Mouse (Mus musculus): ENCODE data around the gene B4galt5. TPM values are rescaled to one million over a fixed set of nuclear protein-coding genes. Genes with fewer than 3 reads are reported as not detected.

Gene B4galt5
- total RNA-seq, 1 experiment from 2014 or later: 107 TPM

DNA sequence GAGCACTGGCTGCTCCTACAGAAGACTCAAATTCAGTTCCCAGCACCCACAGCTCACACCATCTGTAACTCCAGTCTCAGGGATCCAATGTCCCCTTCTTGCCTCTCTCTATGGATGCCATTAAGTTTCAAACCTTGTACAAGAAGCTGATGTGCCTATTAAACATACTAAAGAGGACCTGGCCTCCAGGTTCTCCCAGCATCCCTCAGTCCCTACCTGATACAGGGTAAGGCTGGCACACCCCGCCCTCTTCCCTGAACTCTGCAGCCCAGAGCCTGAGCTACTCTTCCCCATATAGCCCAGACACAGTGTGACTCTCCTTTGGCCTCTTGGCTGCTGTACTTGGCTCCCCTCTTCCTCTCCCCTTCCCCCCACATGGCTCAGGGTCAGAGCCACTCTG is 38.9 kb downstream of the B4galt5 start:
- no peak for ATAC-seq (replicated peaks; ENCODE audit: insufficient number of reproducible peaks, low FRiP score, low TSS enrichment, poor library complexity, severe bottlenecking)

DNA sequence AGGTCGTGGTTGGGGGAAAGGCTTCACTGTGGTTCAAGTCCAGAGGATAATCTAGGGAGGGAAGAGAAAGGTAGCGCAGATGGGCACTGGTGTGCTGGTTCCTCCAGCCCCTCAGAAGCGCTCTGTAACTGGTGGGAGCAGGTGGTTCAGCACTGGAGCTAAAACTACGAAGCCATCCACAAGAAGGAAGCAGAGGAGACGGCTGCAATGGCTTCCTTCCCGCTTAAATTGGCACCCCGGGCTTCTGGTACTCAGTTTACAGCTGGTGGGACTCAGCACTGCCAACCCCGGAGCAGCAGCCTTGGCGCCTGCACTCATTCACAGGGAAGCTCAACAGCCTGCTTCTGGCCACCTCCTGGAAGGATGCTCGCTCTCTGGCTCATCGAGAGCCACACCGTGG is 39.7 kb downstream of the B4galt5 start:
- no peak for ATAC-seq (replicated peaks; ENCODE audit: insufficient number of reproducible peaks, low FRiP score, low TSS enrichment, poor library complexity, severe bottlenecking)

DNA sequence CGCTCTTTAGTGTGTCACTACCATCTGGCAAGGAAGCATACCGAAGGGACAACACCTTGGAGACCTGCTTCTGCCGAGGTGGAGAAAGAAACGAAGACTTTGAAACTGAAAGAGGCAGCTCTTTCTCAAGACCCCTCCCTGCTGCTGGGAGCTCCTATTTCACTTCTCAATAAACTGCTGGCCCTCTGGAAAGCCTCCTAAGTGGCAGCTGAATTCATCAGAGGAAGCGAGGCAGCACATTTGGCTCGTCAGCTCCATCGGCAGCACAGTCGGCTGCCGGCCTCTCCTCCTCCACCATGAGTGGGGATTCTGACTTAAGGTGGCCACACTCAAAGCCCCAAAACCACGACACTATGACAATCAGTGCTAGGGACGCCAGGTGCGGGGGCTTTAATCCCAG is 41.3 kb downstream of the B4galt5 start:
- no peak for ATAC-seq (replicated peaks; ENCODE audit: insufficient number of reproducible peaks, low FRiP score, low TSS enrichment, poor library complexity, severe bottlenecking)

DNA sequence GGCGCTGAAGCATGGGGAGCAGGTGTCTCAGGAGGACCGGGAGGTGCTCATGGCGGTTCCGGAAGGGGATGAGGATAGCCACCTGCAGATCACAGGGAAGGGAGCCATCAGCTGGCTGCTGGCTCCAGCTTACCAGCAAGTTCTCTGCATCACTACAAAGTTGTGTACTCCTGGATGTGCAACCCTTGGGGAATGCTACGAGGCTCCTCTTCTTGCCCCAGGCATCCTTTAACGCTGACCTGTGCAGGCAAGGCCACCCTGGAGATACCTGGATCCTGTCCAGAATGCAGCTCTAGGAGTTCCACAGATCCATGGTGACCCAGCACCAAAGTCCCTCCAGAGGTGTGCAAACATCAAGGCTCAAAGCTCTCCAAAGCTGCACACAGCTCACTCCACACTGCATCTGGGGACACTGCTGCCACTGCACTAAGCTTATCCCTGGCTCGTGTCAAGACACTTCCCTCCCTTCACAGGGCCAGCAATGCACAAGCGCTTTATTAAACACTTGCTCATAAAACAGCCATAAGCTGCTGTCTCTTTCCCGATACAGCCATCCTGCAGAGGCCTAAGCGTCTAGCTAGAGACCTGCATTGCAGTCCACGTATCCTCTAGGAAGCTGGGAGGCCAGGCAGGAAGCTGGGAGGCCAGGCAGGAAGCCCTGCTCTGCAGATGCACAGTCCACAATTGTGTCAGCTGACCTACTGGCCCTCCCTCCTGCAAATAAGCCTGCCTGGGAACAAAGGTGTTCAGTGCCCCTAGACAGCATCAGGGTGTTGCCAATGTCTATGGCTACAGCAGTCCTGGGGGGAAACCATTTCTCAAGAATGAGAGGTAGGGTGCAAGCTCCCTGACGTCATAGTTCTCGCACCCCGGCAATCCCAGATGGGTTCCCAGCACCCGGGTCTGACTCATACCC is 42.1 kb downstream of the B4galt5 start:
- no peak for ATAC-seq (replicated peaks; ENCODE audit: insufficient number of reproducible peaks, low FRiP score, low TSS enrichment, poor library complexity, severe bottlenecking)

DNA sequence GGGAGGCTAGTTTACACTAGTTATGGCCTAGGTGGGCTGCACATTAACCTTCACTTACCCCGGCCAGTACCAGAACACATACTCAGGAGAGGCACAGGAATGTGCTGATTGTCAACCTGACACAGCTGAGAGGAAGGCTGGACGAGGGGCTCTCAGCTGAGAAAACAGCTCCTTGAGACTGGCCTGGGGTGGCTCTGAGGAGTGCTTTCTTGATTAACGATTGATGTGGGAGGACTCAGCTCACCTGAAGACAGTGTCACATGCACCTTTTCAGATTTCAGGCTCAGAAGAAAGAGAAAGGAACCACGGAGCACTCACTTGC is 42.7 kb downstream of the B4galt5 start:
- no peak for ATAC-seq (replicated peaks; ENCODE audit: insufficient number of reproducible peaks, low FRiP score, low TSS enrichment, poor library complexity, severe bottlenecking)

DNA sequence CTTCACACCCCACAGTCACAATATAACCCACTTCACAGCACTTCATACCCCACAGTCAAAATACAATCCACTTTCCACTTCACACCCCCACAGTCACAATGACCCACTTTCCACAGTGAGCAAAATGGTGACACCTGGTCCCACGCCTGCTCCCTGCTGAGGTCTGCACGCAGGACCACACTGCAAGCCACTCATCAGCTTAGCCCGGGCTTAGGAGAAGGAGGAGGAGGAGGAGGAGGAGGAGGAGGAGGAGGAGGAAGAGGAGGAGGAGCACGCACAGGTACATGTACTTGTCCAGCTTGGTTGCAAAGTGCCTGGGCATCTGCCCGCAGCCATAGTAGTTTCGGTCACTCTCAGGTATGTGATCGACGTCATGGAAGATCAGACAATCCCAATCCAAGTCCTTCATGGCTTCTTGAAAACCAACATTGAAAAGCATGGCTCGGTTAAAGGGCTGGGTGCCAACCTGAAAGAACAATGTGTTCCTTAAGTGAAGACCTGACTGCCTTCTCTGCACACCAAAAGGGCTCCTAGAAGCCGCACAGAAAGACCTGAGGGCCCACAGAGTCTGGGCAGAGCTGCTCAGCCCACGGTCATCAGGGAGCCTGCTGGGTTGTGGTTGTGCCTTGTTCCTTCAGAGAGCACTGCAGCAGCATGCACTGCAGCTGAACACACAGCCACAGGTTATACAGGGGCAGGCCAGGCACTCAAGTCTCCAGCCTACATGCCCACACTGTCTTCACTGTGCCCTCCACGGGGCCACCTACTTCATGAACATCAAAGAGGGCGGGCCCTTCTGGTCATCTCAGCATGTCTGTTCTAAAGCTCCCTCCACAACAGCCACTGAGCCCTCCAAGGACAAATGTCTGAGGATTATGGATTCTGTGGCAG is 43.4 kb downstream of the B4galt5 start:
- no peak for ATAC-seq (replicated peaks; ENCODE audit: insufficient number of reproducible peaks, low FRiP score, low TSS enrichment, poor library complexity, severe bottlenecking)

DNA sequence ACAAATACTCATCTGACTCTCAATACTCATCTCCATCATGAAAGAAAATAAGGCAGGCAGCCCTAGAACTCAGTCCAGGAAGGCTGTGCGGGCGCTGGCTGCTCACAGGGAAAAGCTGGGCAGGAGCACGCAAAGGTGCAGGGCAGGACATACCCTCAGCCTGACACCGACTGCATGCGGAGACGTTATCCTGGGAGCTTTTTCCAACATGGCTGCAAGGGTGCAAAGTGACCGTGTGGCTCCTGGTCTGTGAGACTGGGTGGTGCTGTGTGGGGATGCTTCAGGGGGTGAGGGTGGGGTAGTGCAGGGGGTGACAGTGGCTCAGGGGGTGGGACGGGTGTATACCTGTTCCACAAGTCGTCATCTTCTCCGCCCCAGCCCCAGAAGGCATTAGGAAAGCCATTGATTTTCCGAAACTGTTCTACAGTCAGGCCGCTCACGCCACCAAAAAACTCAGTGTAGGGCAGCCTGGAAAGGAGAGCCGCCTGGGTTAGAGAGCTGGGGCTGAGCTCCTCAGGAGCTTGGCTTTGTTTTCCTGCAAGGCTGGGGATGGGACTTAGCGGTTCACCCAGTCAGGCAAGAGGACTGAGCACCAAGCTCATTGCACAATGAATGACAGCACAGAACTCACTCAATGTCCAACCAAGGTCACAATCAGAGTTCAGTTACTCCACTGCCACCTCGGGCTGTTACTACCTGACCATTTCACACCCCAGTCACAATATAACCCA is 44.2 kb downstream of the B4galt5 start:
- no peak for ATAC-seq (replicated peaks; ENCODE audit: insufficient number of reproducible peaks, low FRiP score, low TSS enrichment, poor library complexity, severe bottlenecking)

DNA sequence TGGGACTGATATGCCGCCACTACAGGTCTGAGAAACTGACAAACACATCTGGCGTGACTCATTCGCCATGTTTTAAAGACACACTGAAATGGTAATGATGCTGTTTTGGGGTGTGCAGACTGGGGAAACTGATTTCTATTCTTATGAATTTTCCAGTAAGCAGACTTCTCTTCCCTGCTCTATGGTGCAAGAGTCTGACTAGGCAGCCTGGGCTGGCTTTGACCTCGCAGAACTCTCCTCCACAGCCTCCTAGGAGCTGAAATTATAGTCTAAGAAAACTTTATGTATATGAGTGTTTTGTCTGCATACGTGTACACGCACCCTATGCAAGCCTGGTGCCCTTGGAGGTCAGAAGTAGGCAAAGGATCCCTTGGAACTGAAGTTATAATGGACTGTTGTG is 45.2 kb downstream of the B4galt5 start:
- ATAC-seq (replicated peaks; ENCODE audit: insufficient number of reproducible peaks, low FRiP score, low TSS enrichment, poor library complexity, severe bottlenecking): no peak

DNA sequence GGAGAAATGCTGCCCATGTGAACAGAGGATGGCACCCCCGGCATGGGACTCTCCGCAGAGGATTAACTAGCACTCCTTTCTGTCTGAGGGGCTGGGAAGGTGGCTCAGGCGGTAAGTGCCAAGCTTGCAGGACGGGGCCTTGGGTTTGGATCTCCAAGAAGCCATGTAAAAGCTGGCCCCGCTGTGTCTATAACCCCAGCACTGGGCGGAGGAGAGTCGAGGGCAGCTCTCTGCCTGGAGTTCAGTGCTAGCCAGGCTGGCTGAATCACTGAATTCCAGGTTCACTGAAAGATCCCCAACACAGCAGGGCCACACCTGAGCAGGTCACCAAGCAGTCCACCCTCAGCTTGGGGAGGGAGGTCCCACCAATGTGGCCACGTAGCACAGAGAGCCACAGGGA is 45.8 kb downstream of the B4galt5 start:
- ATAC-seq (replicated peaks; ENCODE audit: insufficient number of reproducible peaks, low FRiP score, low TSS enrichment, poor library complexity, severe bottlenecking): no peak

DNA sequence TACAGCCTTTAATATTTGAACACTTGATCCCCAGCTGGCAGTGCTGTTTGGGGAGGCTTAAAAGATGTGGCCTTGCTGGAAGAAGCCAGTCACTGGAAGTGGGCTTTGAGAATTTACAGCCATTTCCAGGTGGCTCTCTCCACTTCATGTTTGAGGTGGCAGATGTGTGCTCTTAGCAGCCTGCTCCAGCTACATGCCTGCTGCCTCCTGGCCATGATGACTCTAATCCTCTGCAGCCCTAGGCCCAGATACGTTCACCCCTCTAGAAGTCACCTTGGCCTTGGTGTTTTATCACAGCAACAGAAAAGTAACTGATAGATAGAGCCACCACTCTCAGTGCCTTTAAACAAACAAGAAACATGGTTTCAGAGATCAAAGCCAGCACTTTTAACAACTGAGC is 46.3 kb downstream of the B4galt5 start:
- no peak for ATAC-seq (replicated peaks; ENCODE audit: insufficient number of reproducible peaks, low FRiP score, low TSS enrichment, poor library complexity, severe bottlenecking)

DNA sequence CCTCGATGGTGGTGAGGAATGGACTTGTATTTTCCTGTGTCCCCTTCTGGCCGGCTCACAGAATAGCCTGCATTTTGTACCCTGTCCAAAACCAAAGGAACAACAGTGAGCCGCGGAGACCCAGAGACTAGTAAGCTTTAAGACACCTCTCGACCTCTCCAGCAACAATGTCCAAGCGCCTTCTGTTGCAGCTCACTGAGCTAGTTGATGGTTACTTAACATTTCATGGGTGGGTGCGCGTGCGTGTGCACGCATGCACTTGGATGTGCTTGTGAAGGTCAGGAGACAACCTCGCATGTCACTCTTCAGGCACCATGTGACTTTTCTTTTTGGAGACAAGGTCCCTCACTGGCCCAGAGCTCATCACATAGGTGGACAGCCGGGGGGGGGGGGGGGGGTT is 47.0 kb downstream of the B4galt5 start:
- ATAC-seq (replicated peaks; ENCODE audit: insufficient number of reproducible peaks, low FRiP score, low TSS enrichment, poor library complexity, severe bottlenecking): no peak

DNA sequence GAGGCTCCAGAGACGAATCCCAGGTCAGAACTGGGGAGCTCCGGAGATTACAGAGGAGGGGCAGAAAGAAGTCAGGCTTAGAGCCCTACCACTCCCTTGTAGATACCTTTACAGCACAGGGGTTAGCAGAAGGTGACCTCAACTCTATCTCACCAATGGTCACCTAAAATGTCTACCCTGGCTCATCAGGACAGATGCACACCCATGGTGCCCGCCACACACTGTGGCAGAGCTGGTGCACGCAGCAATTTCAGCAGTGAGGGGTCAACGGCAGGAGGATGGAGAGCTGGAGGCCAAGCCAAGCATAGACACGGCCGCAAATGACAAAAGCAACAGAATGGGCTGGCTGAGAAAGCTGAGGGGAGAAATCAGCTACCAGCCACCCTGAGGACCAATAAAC is 47.4 kb downstream of the B4galt5 start:
- no peak for ATAC-seq (replicated peaks; ENCODE audit: insufficient number of reproducible peaks, low FRiP score, low TSS enrichment, poor library complexity, severe bottlenecking)

DNA sequence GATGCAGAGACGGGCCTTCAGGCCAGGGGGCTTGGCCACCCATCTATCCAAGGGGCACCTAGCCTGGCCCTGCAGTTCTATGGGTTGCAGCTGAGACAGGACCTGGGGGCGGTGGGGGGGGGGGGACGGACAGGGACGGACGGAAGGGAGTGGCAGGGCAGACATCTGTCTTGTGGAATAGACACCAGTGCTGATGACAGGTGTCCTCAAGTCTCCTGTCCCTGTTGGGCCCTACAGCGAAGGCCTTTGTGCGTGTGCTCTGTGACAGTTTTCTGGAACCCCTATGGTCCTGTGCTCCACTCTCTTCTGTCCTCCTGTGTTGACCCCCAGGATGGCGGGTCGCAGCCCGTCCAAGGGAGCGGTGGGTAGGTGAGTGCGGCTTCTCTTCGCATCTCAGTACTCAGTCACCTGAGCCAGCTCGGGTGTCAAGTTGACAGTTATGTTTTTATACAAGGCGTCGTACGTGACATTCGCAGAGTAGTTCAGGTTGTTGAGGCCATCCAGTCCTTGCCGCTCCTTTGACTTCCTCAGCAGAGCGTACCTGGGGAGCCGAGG is 48.0 kb downstream of the B4galt5 start:
- ATAC-seq (replicated peaks; ENCODE audit: insufficient number of reproducible peaks, low FRiP score, low TSS enrichment, poor library complexity, severe bottlenecking): no peak

DNA sequence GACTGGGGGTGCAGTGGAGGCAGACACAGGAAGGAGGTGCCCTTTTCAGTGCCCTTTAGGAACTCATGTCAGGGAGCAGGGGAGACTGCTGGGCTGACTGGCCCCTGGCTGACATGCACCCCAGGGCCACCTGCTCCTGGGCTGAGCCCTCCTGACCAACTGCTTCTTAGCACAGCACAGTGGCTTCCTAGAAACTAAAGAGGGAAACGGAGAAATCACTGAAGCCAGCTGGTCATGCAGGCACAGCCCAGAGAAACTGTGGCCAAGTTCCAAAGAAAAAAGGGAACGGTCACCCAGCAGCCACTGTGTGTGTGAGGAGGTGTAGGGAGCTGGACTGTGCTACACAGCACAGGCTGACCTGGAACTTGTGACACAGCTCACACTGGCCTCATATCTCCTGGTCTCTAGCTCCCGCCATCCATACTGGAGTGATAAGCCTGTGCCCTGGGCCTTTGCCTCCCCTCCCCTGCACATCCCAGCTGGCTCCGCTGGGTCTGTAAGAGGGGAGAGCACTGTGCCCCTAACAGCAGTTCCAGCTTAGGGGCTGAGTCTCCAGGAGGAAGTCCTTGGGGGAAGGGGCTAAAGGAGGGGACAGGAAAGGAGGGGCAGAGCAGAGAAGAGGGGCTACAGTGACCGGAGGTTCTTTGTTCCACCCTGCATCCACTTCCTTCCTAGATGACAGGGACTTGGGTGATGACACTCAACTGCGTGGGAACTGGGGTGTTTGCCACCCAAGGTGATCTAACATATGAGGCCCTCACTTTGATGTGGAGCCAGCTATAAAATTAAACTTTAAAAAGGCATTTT is 48.9 kb downstream of the B4galt5 start:
- ATAC-seq (replicated peaks; ENCODE audit: insufficient number of reproducible peaks, low FRiP score, low TSS enrichment, poor library complexity, severe bottlenecking): no peak

DNA sequence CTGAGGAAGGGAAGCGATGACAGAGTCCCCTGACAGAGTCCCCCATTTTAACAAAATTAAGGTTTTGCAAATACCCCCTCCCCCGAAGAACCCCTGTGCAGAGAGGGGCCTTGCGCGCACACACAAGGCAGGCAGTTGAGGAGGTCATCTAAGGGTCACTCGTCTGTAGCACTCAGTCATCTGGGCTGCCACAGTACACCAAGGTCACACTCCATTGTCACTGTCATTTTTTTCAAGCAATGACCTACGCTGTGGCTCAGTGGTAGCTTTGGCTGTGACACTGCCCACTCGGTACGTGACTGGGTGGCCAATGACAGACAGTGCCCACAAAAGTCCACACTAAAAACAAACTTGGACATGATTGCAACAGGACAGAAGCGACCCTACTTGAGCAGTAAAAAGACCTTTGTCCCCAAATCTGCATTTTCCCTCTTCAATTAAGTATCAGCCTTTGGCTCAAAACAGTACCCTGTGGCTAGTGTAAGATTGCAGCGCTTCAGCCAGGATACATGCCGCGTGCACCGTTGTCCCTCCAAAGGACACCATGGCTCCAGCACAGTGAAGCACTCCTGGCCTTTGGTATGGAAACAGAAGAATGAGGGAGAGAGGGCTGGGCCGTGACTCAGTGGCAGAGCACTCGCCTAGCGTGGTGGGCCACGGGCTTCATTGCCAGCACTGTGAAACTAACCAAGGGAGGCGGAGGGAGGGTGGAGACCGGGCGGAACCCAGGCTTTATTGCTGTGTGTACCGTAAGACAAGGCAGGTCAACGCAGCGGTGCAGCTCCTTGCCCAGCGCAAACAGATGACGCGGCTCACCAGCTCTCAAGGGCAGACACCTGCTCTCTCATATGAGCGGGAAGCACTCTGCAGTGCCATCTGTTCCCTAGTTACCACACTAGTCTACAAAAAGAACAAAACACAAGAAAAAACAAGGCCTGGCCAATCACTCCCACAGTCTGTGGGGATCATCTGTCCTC is 50.0 kb downstream of the B4galt5 start:
- ATAC-seq (replicated peaks; ENCODE audit: insufficient number of reproducible peaks, low FRiP score, low TSS enrichment, poor library complexity, severe bottlenecking): no peak

DNA sequence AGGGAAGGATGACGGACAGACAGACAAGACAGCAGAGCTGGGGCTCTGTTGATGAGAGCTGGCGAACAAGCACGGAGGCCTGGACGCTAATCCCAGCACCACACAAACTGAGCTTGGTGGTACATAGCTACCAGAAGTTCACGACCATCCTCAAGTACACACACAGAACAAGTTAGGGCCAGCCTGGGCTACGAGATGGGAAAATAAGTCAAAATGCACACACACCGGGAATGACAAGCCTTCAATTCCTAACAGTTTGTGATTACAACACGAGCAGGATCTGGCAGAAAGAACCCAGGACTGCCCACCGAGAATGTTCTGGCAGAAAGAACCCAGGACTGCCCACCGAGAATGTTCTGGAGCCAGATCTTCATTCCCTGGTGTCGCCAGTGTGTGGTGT is 51.0 kb downstream of the B4galt5 start:
- no peak for ATAC-seq (replicated peaks; ENCODE audit: insufficient number of reproducible peaks, low FRiP score, low TSS enrichment, poor library complexity, severe bottlenecking)

DNA sequence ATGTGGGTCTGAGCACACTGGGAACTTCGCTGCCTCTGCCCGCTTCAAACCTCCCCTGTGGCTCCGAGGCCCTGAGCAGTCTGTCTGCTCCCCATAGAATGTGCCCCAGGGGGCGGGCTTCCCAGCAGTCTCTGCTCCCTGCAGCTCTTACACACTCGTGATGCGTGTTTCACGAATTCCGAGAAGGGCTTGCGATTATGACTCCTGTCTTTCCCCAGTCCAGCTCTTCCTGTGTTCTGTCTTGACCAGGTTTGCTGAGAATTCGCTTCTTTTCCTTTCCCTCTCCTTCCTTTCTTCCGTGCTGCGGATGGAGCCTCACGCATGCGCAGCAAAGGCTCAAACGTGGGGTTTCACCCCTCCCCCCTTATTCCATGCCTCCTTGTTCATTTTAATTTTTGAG is 54.1 kb downstream of the B4galt5 start:
- no peak for ATAC-seq (replicated peaks; ENCODE audit: insufficient number of reproducible peaks, low FRiP score, low TSS enrichment, poor library complexity, severe bottlenecking)

Measured in monocyte, adult 5-6 weeks (primary cell).